Mouse (Mus musculus) kidney, adult 2 months (tissue): ENCODE measurements around the gene Zc3h15. TPM values are rescaled to one million over a fixed set of nuclear protein-coding genes. Genes with fewer than 3 reads are reported as not detected.

Experiments used
- DNase-seq: peaks from one replicate; pipeline ENCODE4 v3.0.0; 2021
- H3K27ac ChIP-seq: fragments of 200-500 bp; 2 replicates; pipeline ENCODE4 v1.5.1; 2012; ENCODE audit warnings: low read depth, low read length, control low read depth, inconsistent platforms; ENCODE audit not compliant: insufficient read depth
- H3K27me3 ChIP-seq: fragments of 200-500 bp; replicated peaks from 2 replicates; pipeline ENCODE4 v1.6.1; 2012; ENCODE audit warnings: mild to moderate bottlenecking, moderate library complexity, low read length, inconsistent platforms; ENCODE audit not compliant: control insufficient read depth, insufficient read depth
- H3K36me3 ChIP-seq: fragments of 200-500 bp; 2 replicates; pipeline ENCODE4 v1.6.1; 2012; ENCODE audit warnings: mild to moderate bottlenecking, moderate library complexity, low read length, inconsistent platforms; ENCODE audit not compliant: control insufficient read depth, insufficient read depth
- H3K4me1 ChIP-seq: fragments of 200-500 bp; 2 replicates; pipeline ENCODE4 v1.6.1; 2011; ENCODE audit warnings: low read length; ENCODE audit not compliant: control insufficient read depth, insufficient read depth
- H3K4me3 ChIP-seq: fragments of 200-500 bp; 2 replicates; pipeline ENCODE4 v1.5.1; 2011; ENCODE audit warnings: mild to moderate bottlenecking, low read depth, low read length, control low read depth; ENCODE audit not compliant: insufficient read depth
- CTCF ChIP-seq: fragments of 200-500 bp; conservative IDR thresholded peaks from 2 replicates; pipeline ENCODE4 v1.5.1; 2011; ENCODE audit warnings: low read depth, mild to moderate bottlenecking, control low read depth, low read length, moderate library complexity, mixed read lengths; ENCODE audit not compliant: insufficient read depth, insufficient read length
- POLR2A ChIP-seq: fragments of 200-500 bp; IDR thresholded peaks from one replicate; pipeline ENCODE4 v1.6.1; 2011; ENCODE audit warnings: low read depth, low read length, control low read depth
- WGBS: fragments of 180-500 bp; shearing (Covaris S2); methylation state at CpG from one replicate; pipeline ENCODE4 v1.1.7; 2018; 5-methylcytosine and 5-hydroxymethylcytosine counted together
- polyA plus RNA-seq: library from polyadenylated mRNA; depleted of rRNA; stranded (reverse); fragments of >200 nt; gene quantifications from 2 replicates; pipeline ENCODE4 v1.2.3, GENCODE M21; 2012; rRNA removed

Zc3h15 gene
- polyA plus RNA-seq: 15.3 and 25.2 TPM in 2 replicates

DNA sequence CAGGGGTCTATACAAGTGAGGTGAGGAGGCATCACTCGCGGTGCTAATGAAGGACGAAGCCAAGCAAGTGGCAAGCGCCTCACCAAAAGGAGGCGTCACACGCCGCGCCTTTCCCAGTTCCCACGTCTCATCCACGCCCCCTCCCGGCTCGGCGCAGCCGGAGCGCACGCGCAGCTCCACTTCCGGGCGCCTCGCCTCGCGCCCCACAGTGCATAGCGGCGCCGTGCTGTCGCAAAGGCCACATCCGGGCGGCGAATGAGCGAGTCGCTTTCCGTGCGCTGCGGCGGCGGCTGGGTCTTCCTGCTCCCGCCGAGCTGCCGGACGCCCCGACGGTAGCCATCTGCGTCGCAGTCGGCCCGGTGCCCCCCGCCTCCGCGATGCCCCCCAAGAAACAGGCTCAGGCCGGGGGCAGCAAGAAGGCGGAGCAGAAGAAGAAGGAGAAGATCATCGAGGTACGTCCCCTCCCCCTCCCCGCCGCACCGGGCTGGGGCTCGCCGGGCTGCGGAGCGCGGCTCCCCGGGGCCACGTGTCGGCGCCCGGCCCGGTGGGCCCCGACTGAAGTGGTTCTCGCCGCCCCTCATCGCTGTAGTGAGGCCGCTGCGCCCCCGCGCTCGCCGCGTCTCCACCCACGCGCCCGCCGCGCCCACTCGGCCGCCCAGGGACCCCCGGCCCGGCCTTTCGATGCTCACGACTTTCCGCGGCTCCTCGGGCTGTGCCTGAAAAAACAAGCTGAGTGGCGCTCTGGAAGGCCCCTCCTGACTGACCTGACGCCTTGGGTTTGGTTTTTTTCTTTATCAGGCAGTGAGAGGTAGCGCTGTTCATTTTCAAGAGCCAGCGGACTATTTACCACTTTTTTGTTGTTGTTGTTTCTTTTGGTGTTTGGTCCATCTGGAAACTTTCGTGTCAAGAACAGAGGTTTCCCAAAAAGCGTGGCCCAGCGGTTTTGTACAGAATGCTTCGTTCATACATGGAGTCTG lies at the start of gene Zc3h15:
TSS of gene Zc3h15 (plus strand) at position 160 of the 977 bp plus-strand sequence.
- Histone ChIP-seq H3K36me3 (no peaks in the 10 kb centered on the region), H3K4me1 (peaks cover 24% of the 10 kb centered on the region), H3K27ac (peak within 1 kb of the TSS; percentile 45)

DNA sequence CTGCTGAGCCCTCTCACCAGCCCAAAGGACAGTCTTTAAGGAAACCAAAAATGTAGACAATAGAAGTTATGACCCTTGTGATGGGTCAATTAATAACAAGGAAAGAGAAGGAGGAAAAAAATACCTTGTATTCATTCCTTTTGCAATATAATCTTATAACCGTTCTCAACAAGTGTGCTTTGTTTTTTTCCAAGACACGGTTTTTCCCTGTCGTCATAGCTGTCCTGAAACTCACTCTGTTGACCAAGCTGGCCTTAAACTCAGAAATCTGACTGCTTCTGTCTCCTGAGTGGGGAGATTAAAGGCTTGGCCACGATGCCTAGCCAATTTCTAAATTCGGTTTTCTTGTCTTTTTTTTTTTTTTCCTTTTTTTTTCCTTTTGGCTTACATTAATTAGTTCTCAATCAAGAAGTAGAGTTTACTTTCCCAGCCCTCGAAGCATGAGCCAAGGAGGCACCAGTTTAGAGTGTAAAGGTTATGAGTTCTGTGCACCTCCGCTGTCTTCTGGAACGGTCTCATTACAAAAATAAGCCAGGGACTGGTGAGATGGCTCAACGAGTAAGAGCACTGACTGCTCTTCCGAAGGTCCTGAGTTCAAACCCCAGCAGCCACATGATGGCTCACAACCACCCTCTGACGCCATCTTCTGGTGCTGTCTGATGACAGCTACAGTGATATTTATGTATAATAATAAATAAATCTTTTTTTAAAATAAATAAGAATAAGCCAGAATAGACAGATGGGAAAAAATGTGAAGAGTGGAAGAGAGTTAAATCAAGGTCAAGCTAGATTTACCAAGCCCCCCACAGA lies 23.5 kb upstream of the Zc3h15 start:
- Histone ChIP-seq H3K4me3 (no peak overlapping the region), H3K4me1 (no peaks in the 10 kb centered on the region), H3K36me3 (no peaks in the 10 kb centered on the region), H3K27me3 (no peaks in the 10 kb centered on the region), H3K27ac (no peak overlapping the region)
- 86% methylated on average over 11 of the region's 11 CpGs for WGBS
- TF ChIP-seq POLR2A (no peak), CTCF (no peak)
- DNase-seq: no peak

More for the DNA sequence above, at the start of gene Zc3h15:
- peak; percentile 96 for DNase-seq
- under 1% methylated on average over 97 of the region's 100 CpGs for WGBS
- H3K4me3 ChIP-seq: peak within 1 kb of the TSS; percentile 70
- TF ChIP-seq CTCF (peak; percentile 58), POLR2A (no peak)
- H3K27me3 ChIP-seq: no peaks in the 10 kb centered on the region

DNA sequence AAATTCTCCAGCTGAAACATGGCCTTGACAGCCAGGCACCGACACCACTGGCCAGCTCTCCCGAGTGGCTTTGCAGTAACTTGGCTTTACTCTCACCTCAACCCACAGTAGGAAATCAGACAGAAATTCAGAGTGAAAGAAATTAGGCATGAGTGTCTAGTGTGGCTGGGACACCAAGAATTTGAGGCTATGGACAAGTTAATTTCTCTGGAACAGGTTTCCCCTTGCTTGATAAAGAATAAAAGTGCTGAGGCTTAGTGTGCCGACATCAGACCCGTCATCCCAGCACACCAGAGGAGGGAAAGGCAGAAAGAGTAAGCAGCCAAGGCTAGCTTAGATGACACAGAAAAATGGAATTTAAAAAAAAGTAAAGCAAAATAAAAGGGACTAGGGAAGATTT lies 22.7 kb upstream of the Zc3h15 start:
- H3K4me3 ChIP-seq: no peak overlapping the region
- WGBS: 84% methylated on average over 4 of the region's 4 CpGs
- DNase-seq: no peak

DNA sequence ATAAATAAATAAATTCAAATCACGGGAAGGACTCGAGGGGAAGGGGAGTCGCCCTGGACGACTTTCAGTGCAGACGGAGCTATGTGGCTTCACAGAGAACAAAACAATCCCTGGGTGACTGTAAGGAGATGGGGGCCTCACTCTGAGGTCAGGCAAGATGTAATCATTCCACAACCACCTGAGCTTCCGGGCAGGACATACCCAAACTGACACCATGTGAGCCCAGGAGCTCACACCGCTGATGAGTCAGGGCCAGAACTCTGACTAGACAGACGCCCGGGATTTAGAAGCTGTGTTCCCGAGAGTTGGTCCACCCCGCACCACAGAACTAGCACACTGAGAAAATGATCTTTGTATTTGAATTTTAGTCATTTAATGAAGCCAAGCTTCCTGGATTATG lies 21.4 kb upstream of the Zc3h15 start:
- no peak for DNase-seq
- Histone ChIP-seq H3K27ac (no peak overlapping the region), H3K27me3 (no peaks in the 10 kb centered on the region), H3K4me1 (no peaks in the 10 kb centered on the region), H3K4me3 (no peak overlapping the region), H3K36me3 (no peaks in the 10 kb centered on the region)
- TF ChIP-seq CTCF (no peak), POLR2A (no peak)
- WGBS: 26% methylated on average over 11 of the region's 11 CpGs

More for the DNA sequence above, 22.7 kb upstream of the Zc3h15 start:
- no peaks in the 10 kb centered on the region for H3K4me1 ChIP-seq
- H3K27ac ChIP-seq: no peak overlapping the region
- no peaks in the 10 kb centered on the region for H3K27me3 ChIP-seq
- H3K36me3 ChIP-seq: no peaks in the 10 kb centered on the region
- TF ChIP-seq CTCF (no peak), POLR2A (no peak)

DNA sequence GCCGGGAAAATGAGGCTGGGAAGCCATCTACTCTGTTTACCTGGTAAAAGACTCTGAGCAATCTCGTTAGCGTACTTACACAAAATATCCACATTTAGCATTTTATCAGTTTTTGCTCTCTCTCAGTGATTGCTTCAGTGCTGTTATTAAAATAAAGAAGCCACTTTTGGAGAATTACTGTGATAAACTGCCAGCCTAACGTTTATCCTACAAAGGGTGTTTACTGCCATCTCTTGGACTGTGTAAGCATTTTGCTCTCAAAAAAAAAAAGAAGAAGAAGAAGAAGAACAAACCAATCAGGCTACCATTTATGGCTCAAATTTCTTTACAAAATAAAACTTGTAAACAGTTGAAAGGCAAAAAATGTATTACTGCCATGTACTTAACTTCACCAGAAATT lies 20.2 kb upstream of the Zc3h15 start:
- TF ChIP-seq POLR2A (no peak), CTCF (no peak)
- H3K36me3 ChIP-seq: no peaks in the 10 kb centered on the region
- no peak for DNase-seq
- H3K4me3 ChIP-seq: no peak overlapping the region
- no peaks in the 10 kb centered on the region for H3K27me3 ChIP-seq
- 66% methylated on average over 4 of the region's 4 CpGs for WGBS
- no peak overlapping the region for H3K27ac ChIP-seq
- H3K4me1 ChIP-seq: no peaks in the 10 kb centered on the region

DNA sequence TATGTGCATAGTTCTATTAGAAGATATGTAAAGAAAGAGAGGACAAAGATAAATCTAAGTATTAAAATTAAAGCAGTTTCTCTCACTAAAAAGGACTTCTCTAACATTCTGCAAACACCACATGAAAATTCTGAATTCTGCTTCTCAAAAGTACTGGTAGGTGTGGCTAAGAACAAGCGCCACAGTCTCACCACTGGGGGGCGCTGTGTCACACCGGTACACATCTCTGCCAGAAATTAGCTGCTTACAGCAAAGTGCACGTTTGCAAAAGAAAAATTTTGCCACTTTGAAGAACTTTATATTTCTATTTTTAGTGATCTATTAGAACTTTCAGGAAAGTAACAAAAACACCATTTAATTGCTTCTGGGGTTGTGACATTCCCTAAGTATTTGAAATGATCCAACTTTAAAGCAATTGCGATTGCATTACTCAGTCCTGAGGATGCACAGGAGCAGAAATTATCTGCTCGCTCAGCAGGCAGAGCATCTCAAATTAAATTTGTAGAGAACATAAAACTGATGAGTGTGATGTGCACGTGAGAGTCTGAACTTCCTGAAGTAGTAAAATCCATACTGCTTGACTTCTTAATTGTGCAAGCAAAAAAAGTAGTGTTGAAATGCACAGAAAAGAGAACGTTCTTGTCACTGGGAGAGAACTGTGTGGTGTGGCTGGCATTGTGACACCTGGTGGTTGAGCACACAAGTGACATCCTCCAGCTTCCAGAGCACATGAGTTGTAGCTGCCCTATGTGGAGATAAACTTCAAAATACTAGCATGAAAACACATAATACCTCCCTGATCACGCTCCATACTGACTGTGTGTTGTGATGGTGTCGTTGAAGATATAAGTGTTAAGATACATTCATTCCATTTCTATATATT lies 18.8 kb upstream of the Zc3h15 start:
- TF ChIP-seq POLR2A (no peak), CTCF (peak; percentile 81)
- Histone ChIP-seq H3K4me3 (no peak overlapping the region), H3K36me3 (no peaks in the 10 kb centered on the region), H3K27ac (no peak overlapping the region), H3K27me3 (no peaks in the 10 kb centered on the region), H3K4me1 (no peaks in the 10 kb centered on the region)
- peak; percentile 73 for DNase-seq
- WGBS: 21% methylated on average over 10 of the region's 10 CpGs

DNA sequence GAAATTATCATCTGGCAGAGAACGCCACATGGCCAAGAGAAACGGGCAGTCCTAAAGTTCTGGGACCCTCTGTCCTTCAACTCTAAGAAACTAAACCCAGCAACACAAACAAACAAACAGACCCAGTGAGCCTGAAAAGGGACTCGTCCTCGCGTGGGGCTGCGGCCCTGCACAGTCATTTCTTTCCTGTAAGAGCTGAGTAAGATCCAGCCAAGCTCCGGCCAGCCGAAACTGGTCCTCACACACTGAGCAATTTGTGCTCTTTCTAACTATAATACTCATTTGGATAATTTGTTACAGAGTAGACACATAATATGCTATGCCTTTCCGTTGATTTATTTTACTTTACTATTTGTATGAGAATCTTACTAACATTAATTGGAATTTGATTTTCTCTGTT lies 17.4 kb upstream of the Zc3h15 start:
- TF ChIP-seq CTCF: no peak
- no peak for TF ChIP-seq POLR2A
- 66% methylated on average over 9 of the region's 9 CpGs for WGBS
- H3K27ac ChIP-seq: no peak overlapping the region
- H3K4me1 ChIP-seq: no peaks in the 10 kb centered on the region
- no peak overlapping the region for H3K4me3 ChIP-seq
- no peaks in the 10 kb centered on the region for H3K36me3 ChIP-seq
- H3K27me3 ChIP-seq: no peaks in the 10 kb centered on the region
- no peak for DNase-seq
